Comparison of ENCODE assay signal across 17 mouse cellular contexts in genomic region chr6:94692003-94692402, GRCm38 (mm10). TPM values are rescaled to one million over a fixed set of nuclear protein-coding genes. Genes with fewer than 3 reads are reported as not detected.
DNase-seq lines count a peak whose midpoint lies in the region; ATAC-seq and TF ChIP-seq lines count a peak whose summit lies in the region.
"Had no signal": no experiment of that assay in that cellular context is flagged by ENCODE, and none has a peak within 500 bp of the region (broad histone marks: within the 10 kb centered on the region; RNA-seq: fewer than 3 reads in every experiment).

No protein-coding gene starts in this region.

- H3K27ac ChIP-seq in heart, embryonic 14.5 days (replicated peaks in 1 of 2; ENCODE audit: control insufficient read depth in 1 of 2, insufficient read depth in 1 of 2, low read depth in 2 of 2, low read length in 2 of 2), result no peak overlapping the region
- H3K27ac ChIP-seq in midbrain, postnatal 0 days (ENCODE audit: low read depth, low read length), result no peak overlapping the region
- no peak overlapping the region for H3K27ac ChIP-seq in midbrain, embryonic 11.5 days (ENCODE audit: low read depth, low read length)
- peak overlapping the region; percentile 49; the same call in 1 of the 2 replicates for H3K27ac ChIP-seq in intestine, embryonic 15.5 days
- peak overlapping the region; percentile 50 for H3K27ac ChIP-seq in stomach, embryonic 16.5 days (ENCODE audit: low read length)
- H3K27ac ChIP-seq: liver, embryonic 15.5 days had no signal

- no peak overlapping the region; the same call in 1 of the 2 replicates for H3K9ac ChIP-seq in heart, embryonic 14.5 days (ENCODE audit: low read length)
- no peak overlapping the region for H3K9ac ChIP-seq in midbrain, postnatal 0 days (replicated peaks; ENCODE audit: low read length, poor library complexity, severe bottlenecking)
- H3K9ac ChIP-seq in midbrain, embryonic 11.5 days (ENCODE audit: low read length), result no peak overlapping the region
- no peak overlapping the region for H3K9ac ChIP-seq in intestine, embryonic 15.5 days
- H3K9ac ChIP-seq in stomach, embryonic 16.5 days (ENCODE audit: low read length), result no peak overlapping the region
- H3K9ac ChIP-seq: heart, embryonic 15.5 days; liver, embryonic 15.5 days had no signal

- DNase-seq in heart, postnatal 36 days, result no peak
- no peak for DNase-seq in midbrain, postnatal 0 days (ENCODE audit: low spot score)
- DNase-seq in midbrain, embryonic 11.5 days (ENCODE audit: low spot score, missing footprints), result no peak
- DNase-seq in adrenal gland, adult 18-20 months (ENCODE audit: low spot score in 2 of 2), result no peak
- DNase-seq in left cerebral cortex, postnatal 25 days (ENCODE audit: low spot score in 2 of 2), result no peak
- DNase-seq: adrenal gland, adult 2 months; cerebellum, adult 11-12 months; cerebellum, postnatal 36 days; gastrocnemius, postnatal 36 days; lung, postnatal 14 days; thymus, postnatal 36 days had no signal

- H3K4me2 ChIP-seq in heart, embryonic 14.5 days (ENCODE audit: low read length), result peak overlapping the region; percentile 1; the same call in 1 of the 2 replicates
- peak overlapping the region; percentile 93; the same call in 1 of the 2 replicates for H3K4me2 ChIP-seq in midbrain, postnatal 0 days (ENCODE audit: low read depth, low read length, poor library complexity, severe bottlenecking)
- H3K4me2 ChIP-seq in midbrain, embryonic 11.5 days, result no peak overlapping the region
- peak overlapping the region; percentile 33 for H3K4me2 ChIP-seq in intestine, embryonic 15.5 days (replicated peaks)
- peak overlapping the region; percentile 41 for H3K4me2 ChIP-seq in stomach, embryonic 16.5 days (ENCODE audit: low read depth, low read length)
- H3K4me2 ChIP-seq: heart, embryonic 15.5 days; liver, embryonic 15.5 days had no signal

- no peaks in the 10 kb centered on the region for H3K9me3 ChIP-seq in heart, embryonic 14.5 days (ENCODE audit: control insufficient read depth, low read length)
- H3K9me3 ChIP-seq in midbrain, postnatal 0 days (ENCODE audit: low read length), result no peaks in the 10 kb centered on the region
- no peaks in the 10 kb centered on the region for H3K9me3 ChIP-seq in midbrain, embryonic 11.5 days (ENCODE audit: control insufficient read depth, low read length)
- H3K9me3 ChIP-seq in intestine, embryonic 15.5 days, result no peaks in the 10 kb centered on the region
- no peaks in the 10 kb centered on the region for H3K9me3 ChIP-seq in stomach, embryonic 16.5 days (replicated peaks; ENCODE audit: control insufficient read depth, low read length)
- H3K9me3 ChIP-seq: G1E; heart, embryonic 15.5 days; liver, embryonic 15.5 days had no signal

- intact Hi-C loops in heart, postnatal 36 days (cut with DNase I), result no loop called here
- intact Hi-C loops in left cerebral cortex, postnatal 25 days (cut with DNase I), result no loop called here

- no peak overlapping the region for H3K4me3 ChIP-seq in heart, embryonic 14.5 days (ENCODE audit: control insufficient read depth in 1 of 2, insufficient read depth in 1 of 2, low read depth in 1 of 2, low read length in 2 of 2)
- H3K4me3 ChIP-seq in midbrain, postnatal 0 days (ENCODE audit: low read depth, low read length), result no peak overlapping the region
- H3K4me3 ChIP-seq in midbrain, embryonic 11.5 days (ENCODE audit: low read depth, low read length), result no peak overlapping the region
- no peak overlapping the region for H3K4me3 ChIP-seq in intestine, embryonic 15.5 days (replicated peaks)
- H3K4me3 ChIP-seq in stomach, embryonic 16.5 days (replicated peaks; ENCODE audit: low read length), result 0 out of 2 replicates have a peak overlapping the region, but pooled peaks have one; percentile 14
- H3K4me3 ChIP-seq: heart, embryonic 15.5 days; liver, embryonic 15.5 days had no signal

- peaks cover 24 to 66% of the 10 kb centered on the region in 2 experiments for H3K4me1 ChIP-seq in heart, embryonic 14.5 days (ENCODE audit: control insufficient read depth in 2 of 2, insufficient read depth in 2 of 2, low read length in 2 of 2)
- no peaks in the 10 kb centered on the region for H3K4me1 ChIP-seq in midbrain, postnatal 0 days (ENCODE audit: insufficient read depth, low read length)
- peaks cover 45% of the 10 kb centered on the region for H3K4me1 ChIP-seq in midbrain, embryonic 11.5 days (ENCODE audit: control insufficient read depth, insufficient read depth, low read length)
- H3K4me1 ChIP-seq in intestine, embryonic 15.5 days (replicated peaks), result peaks cover 80% of the 10 kb centered on the region
- H3K4me1 ChIP-seq in stomach, embryonic 16.5 days (ENCODE audit: control insufficient read depth, insufficient read depth, low read length), result peaks cover 84% of the 10 kb centered on the region

- TF ChIP-seq CTCF in midbrain, postnatal 0 days (IDR thresholded peaks at IDR 0.05), result no peak

- H3K36me3 ChIP-seq in heart, embryonic 14.5 days (ENCODE audit: control insufficient read depth, insufficient read depth, low read length), result no peaks in the 10 kb centered on the region
- H3K36me3 ChIP-seq in midbrain, postnatal 0 days (ENCODE audit: insufficient read depth, low read length), result no peaks in the 10 kb centered on the region
- no peaks in the 10 kb centered on the region for H3K36me3 ChIP-seq in midbrain, embryonic 11.5 days (ENCODE audit: control insufficient read depth, insufficient read depth, low read length)
- no peaks in the 10 kb centered on the region for H3K36me3 ChIP-seq in intestine, embryonic 15.5 days
- H3K36me3 ChIP-seq in stomach, embryonic 16.5 days (ENCODE audit: control insufficient read depth, insufficient read depth, low read length), result no peaks in the 10 kb centered on the region
- H3K36me3 ChIP-seq: heart, embryonic 15.5 days; liver, embryonic 15.5 days had no signal

- 77% methylated on average over 2 of the region's 2 CpGs for WGBS in heart, embryonic 14.5 days
- 64% methylated on average over 2 of the region's 2 CpGs for WGBS in midbrain, postnatal 0 days
- WGBS in midbrain, embryonic 11.5 days, result 34% methylated on average over 2 of the region's 2 CpGs
- WGBS in intestine, embryonic 15.5 days, result 66% methylated on average over 2 of the region's 2 CpGs
- 52% methylated on average over 2 of the region's 2 CpGs for WGBS in stomach, embryonic 16.5 days

- ATAC-seq in heart, embryonic 14.5 days (ENCODE audit: insufficient number of reproducible peaks, insufficient read depth, low FRiP score, low read depth), result no peak
- ATAC-seq in midbrain, postnatal 0 days (ENCODE audit: low FRiP score), result no peak
- no peak for ATAC-seq in midbrain, embryonic 11.5 days (ENCODE audit: low FRiP score)
- ATAC-seq in intestine, embryonic 15.5 days, result no peak
- ATAC-seq in stomach, embryonic 16.5 days (ENCODE audit: insufficient read depth, low FRiP score), result no peak

- no peaks in the 10 kb centered on the region for H3K27me3 ChIP-seq in heart, embryonic 14.5 days (ENCODE audit: control insufficient read depth, insufficient read depth, low read length)
- peaks cover 3% of the 10 kb centered on the region; the same call in 1 of the 2 replicates for H3K27me3 ChIP-seq in midbrain, postnatal 0 days (ENCODE audit: insufficient read depth, low read length)
- no peaks in the 10 kb centered on the region for H3K27me3 ChIP-seq in midbrain, embryonic 11.5 days (ENCODE audit: control insufficient read depth, insufficient read depth, low read length)
- H3K27me3 ChIP-seq in intestine, embryonic 15.5 days (replicated peaks), result no peaks in the 10 kb centered on the region
- no peaks in the 10 kb centered on the region for H3K27me3 ChIP-seq in stomach, embryonic 16.5 days (ENCODE audit: control insufficient read depth, insufficient read depth, low read length)
- H3K27me3 ChIP-seq: heart, embryonic 15.5 days had no signal

RNA-seq across cellular contexts. Expression of gene Lrig1, which starts 8.0 kb away (rescaled TPM):
- 15.2 and 18.4 TPM in 2 replicates for polyA plus RNA-seq in heart, embryonic 14.5 days (2014; fragmentation: Nextera tagmentation; extraction: Ambion mirVana)
- 10 to 100 TPM; 36.9 to 43.2 TPM for total RNA-seq in heart, postnatal 36 days (2021)
- 76.3 and 90.8 TPM in 2 replicates for total RNA-seq in midbrain, postnatal 0 days (2014; rRNA removed)
- 16.6 and 22.6 TPM in 2 replicates for polyA plus RNA-seq in midbrain, postnatal 0 days (2015; fragmentation: Nextera tagmentation; extraction: Ambion mirVana)
- polyA plus RNA-seq in midbrain, embryonic 11.5 days (2014; fragmentation: Nextera tagmentation; extraction: Ambion mirVana), result 15.9 and 17.4 TPM in 2 replicates
- 17.1 and 19.5 TPM in 2 replicates for polyA plus RNA-seq in intestine, embryonic 15.5 days (2015; fragmentation: Nextera tagmentation; extraction: Ambion mirVana)
- 18.3 and 24.0 TPM in 2 replicates for polyA plus RNA-seq in stomach, embryonic 16.5 days (2015; fragmentation: Nextera tagmentation; extraction: Ambion mirVana)
- 10 to 100 TPM in 1 of 2 experiments, 1 to 10 TPM in 1; 9.6 to 14.1 TPM for total RNA-seq in adrenal gland, adult 18-20 months (2021)
- total RNA-seq in left cerebral cortex, postnatal 25 days (2021), result 10 to 100 TPM; 27.4 to 31.8 TPM

Comparison
In these comparisons a context has a peak if more than half of its experiments do, and no peak if none do; other contexts are left out.
1. H3K27ac ChIP-seq: peak in intestine, embryonic 15.5 days (single experiment) and stomach, embryonic 16.5 days (single experiment); none in heart, embryonic 14.5 days (0 of 2), midbrain, postnatal 0 days (single experiment) and midbrain, embryonic 11.5 days (single experiment).